In genomic region chr19:14337025-14337424, GRCm38 (mm10) we compare ENCODE assay signal across 18 mouse cellular contexts.
DNase-seq lines count a peak whose midpoint lies in the region; ATAC-seq lines count a peak whose summit lies in the region.
"Had no signal": no experiment of that assay in that cellular context is flagged by ENCODE, and none has a peak within 500 bp of the region (broad histone marks: within the 10 kb centered on the region; RNA-seq: fewer than 3 reads in every experiment).

No protein-coding gene starts in this region.

- WGBS in neural tube, embryonic 11.5 days = 43% methylated on average over 5 of the region's 5 CpGs
- 28% methylated on average over 5 of the region's 5 CpGs for WGBS in hindbrain, embryonic 14.5 days
- 16% methylated on average over 5 of the region's 5 CpGs for WGBS in neural tube, embryonic 14.5 days

- no peaks in the 10 kb centered on the region for H3K4me1 ChIP-seq in neural tube, embryonic 11.5 days (ENCODE audit: control insufficient read depth, insufficient read depth, low read length)
- peaks cover 5% of the 10 kb centered on the region; the same call in 1 of the 2 replicates for H3K4me1 ChIP-seq in hindbrain, embryonic 14.5 days (replicated peaks; ENCODE audit: control insufficient read depth, insufficient read depth, low read length)
- no peaks in the 10 kb centered on the region for H3K4me1 ChIP-seq in neural tube, embryonic 14.5 days (ENCODE audit: control insufficient read depth, insufficient read depth, low read length)

- peak; percentile 27; the same call in 1 of the 2 replicates for ATAC-seq in neural tube, embryonic 11.5 days (ENCODE audit: insufficient read depth, low FRiP score, low TSS enrichment)
- ATAC-seq in hindbrain, embryonic 14.5 days (ENCODE audit: low FRiP score) = peak; percentile 65; the same call in 1 of the 2 replicates
- peak; percentile 58; the same call in 1 of the 2 replicates for ATAC-seq in neural tube, embryonic 14.5 days (ENCODE audit: low read depth)
- ATAC-seq: activated CD4-positive, CD25-positive, alpha-beta regulatory T cell, adult 4 months; intestine, postnatal 0 days had no signal

- no peaks in the 10 kb centered on the region for H3K27me3 ChIP-seq in neural tube, embryonic 11.5 days (ENCODE audit: control insufficient read depth, insufficient read depth, low read length)
- H3K27me3 ChIP-seq in hindbrain, embryonic 14.5 days (ENCODE audit: control insufficient read depth, insufficient read depth, low read length) = no peaks in the 10 kb centered on the region
- H3K27me3 ChIP-seq in neural tube, embryonic 14.5 days (ENCODE audit: control insufficient read depth, insufficient read depth, low read length) = no peaks in the 10 kb centered on the region

- peak; percentile 4 to 6 for DNase-seq in cerebellum, postnatal 14 days
- no peak for DNase-seq in cerebellum, adult 11-12 months
- DNase-seq in neural tube, embryonic 11.5 days (ENCODE audit: low spot score) = no peak
- DNase-seq in neural tube, embryonic 10.5 days (ENCODE audit: extremely low spot score, low spot score) = no peak
- peak; percentile 33 for DNase-seq in hindbrain, embryonic 14.5 days (ENCODE audit: low spot score)
- no peak for DNase-seq in layer of hippocampus, adult 18-20 months (ENCODE audit: low spot score in 2 of 2)
- DNase-seq in urinary bladder, postnatal 10 days (ENCODE audit: low spot score) = no peak
- DNase-seq: cerebellum, adult 11 months; gastrocnemius, postnatal 36 days; kidney, postnatal 36 days; lung, postnatal 14 days; right cerebral cortex, postnatal 14 days; thymus, postnatal 4 days had no signal

- H3K36me3 ChIP-seq in neural tube, embryonic 11.5 days (ENCODE audit: control insufficient read depth, insufficient read depth, low read length) = no peaks in the 10 kb centered on the region
- H3K36me3 ChIP-seq in hindbrain, embryonic 14.5 days (replicated peaks; ENCODE audit: control insufficient read depth, insufficient read depth) = no peaks in the 10 kb centered on the region
- no peaks in the 10 kb centered on the region for H3K36me3 ChIP-seq in neural tube, embryonic 14.5 days (ENCODE audit: control insufficient read depth, insufficient read depth, low read length)

- no peak overlapping the region for H3K4me3 ChIP-seq in neural tube, embryonic 11.5 days (ENCODE audit: low read depth, low read length)
- no peak overlapping the region for H3K4me3 ChIP-seq in hindbrain, embryonic 14.5 days (replicated peaks; ENCODE audit: low read length)
- H3K4me3 ChIP-seq in neural tube, embryonic 14.5 days (ENCODE audit: low read depth, low read length) = no peak overlapping the region

- no peak overlapping the region for H3K27ac ChIP-seq in neural tube, embryonic 11.5 days (ENCODE audit: low read depth, low read length)
- no peak overlapping the region for H3K27ac ChIP-seq in hindbrain, embryonic 14.5 days
- H3K27ac ChIP-seq in neural tube, embryonic 14.5 days (ENCODE audit: low read depth, low read length) = no peak overlapping the region
- H3K27ac ChIP-seq: liver, embryonic 14.5 days had no signal

- H3K9me3 ChIP-seq in neural tube, embryonic 11.5 days (ENCODE audit: control insufficient read depth, low read length) = no peaks in the 10 kb centered on the region
- H3K9me3 ChIP-seq in hindbrain, embryonic 14.5 days (ENCODE audit: control insufficient read depth, low read length) = no peaks in the 10 kb centered on the region
- H3K9me3 ChIP-seq in neural tube, embryonic 14.5 days (ENCODE audit: control insufficient read depth, low read length) = no peaks in the 10 kb centered on the region

- H3K4me2 ChIP-seq in neural tube, embryonic 11.5 days (ENCODE audit: low read depth) = no peak overlapping the region
- no peak overlapping the region for H3K4me2 ChIP-seq in hindbrain, embryonic 14.5 days (replicated peaks)
- no peak overlapping the region for H3K4me2 ChIP-seq in neural tube, embryonic 14.5 days (ENCODE audit: low read depth, low read length)
- H3K4me2 ChIP-seq: heart, embryonic 11.5 days had no signal

- H3K9ac ChIP-seq in neural tube, embryonic 11.5 days (ENCODE audit: low read length) = no peak overlapping the region
- H3K9ac ChIP-seq in hindbrain, embryonic 14.5 days = no peak overlapping the region
- no peak overlapping the region for H3K9ac ChIP-seq in neural tube, embryonic 14.5 days (replicated peaks; ENCODE audit: low read depth, low read length)
- H3K9ac ChIP-seq: liver, embryonic 14.5 days had no signal

Comparison
In these comparisons a context has a peak if more than half of its experiments do, and no peak if none do; other contexts are left out.
1. DNase-seq: peak in cerebellum, postnatal 14 days (2 of 2) and hindbrain, embryonic 14.5 days (single experiment); none in cerebellum, adult 11-12 months (single experiment), neural tube, embryonic 11.5 days (single experiment), neural tube, embryonic 10.5 days (single experiment), layer of hippocampus, adult 18-20 months (0 of 2) and urinary bladder, postnatal 10 days (single experiment).
2. Peak in every context shown above with its lines, with median percentiles within 50 percentile points of each other: ATAC-seq.